Mouse (Mus musculus) embryonic fibroblast, embryonic 13.5 days (primary cell): ENCODE data around the gene Gm20422.

Experiments used
- CTCF ChIP-seq: IDR thresholded peaks from 2 replicates; pipeline ENCODE4 v1.5.1; 2011; ENCODE audit warnings: mild to moderate bottlenecking, control low read depth, low read length, moderate library complexity, borderline replicate concordance; ENCODE audit not compliant: insufficient read depth
- POLR2A ChIP-seq: IDR thresholded peaks from 2 replicates; pipeline ENCODE4 v1.6.1; 2011; ENCODE audit warnings: low read depth, mild to moderate bottlenecking, control low read depth, low read length, moderate library complexity

DNA sequence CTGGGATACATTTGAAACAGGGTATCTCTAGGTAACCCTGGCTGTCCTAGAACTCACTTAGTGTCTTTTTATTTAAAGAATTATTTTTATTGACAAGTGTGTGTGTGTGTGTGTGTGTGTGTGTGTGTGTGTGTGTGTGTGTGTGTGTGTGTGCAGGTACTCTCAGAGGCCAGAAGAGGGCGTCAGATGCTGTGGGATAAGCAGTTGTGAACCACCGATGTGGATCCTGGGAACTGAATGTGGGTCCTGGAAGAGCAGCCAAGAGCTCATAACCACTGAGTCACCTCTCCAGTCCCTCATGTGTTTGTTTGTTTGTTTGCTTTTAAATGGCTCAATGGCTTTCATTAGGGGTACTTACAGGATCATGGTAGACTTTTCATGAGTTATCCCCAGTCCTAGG is 40.2 kb upstream of the Gm20422 start:
- no peak for TF ChIP-seq CTCF
- TF ChIP-seq POLR2A: no peak
